13 mouse cellular contexts compared by ENCODE assay signal in genomic region chr5:151196603-151197272, GRCm38 (mm10). TPM values are rescaled to one million over a fixed set of nuclear protein-coding genes. Genes with fewer than 3 reads are reported as not detected.
A peak's percentile ranks its signal among the peaks of the same experiment; 100 is the strongest.
DNase-seq lines count a peak whose midpoint lies in the region; ATAC-seq and TF ChIP-seq lines count a peak whose summit lies in the region.
"Had no signal": no experiment of that assay in that cellular context is flagged by ENCODE, and none has a peak within 500 bp of the region (broad histone marks: within the 10 kb centered on the region; RNA-seq: fewer than 3 reads in every experiment).

No protein-coding gene starts in this region.

- no peak overlapping the region; the same call in 1 of the 2 replicates for H3K9ac ChIP-seq in hindbrain, embryonic 11.5 days (ENCODE audit: low read depth, low read length)
- H3K9ac ChIP-seq in hindbrain, embryonic 13.5 days: no peak overlapping the region
- H3K9ac ChIP-seq in stomach, embryonic 14.5 days (replicated peaks; ENCODE audit: low read depth, low read length): no peak overlapping the region
- no peak overlapping the region for H3K9ac ChIP-seq in kidney, embryonic 15.5 days
- H3K9ac ChIP-seq: embryonic facial prominence, embryonic 15.5 days; hindbrain, embryonic 15.5 days; midbrain, embryonic 15.5 days had no signal

- 58% methylated on average over 13 of the region's 13 CpGs for WGBS in hindbrain, embryonic 11.5 days
- WGBS in hindbrain, embryonic 13.5 days: 36% methylated on average over 13 of the region's 13 CpGs
- 21% methylated on average over 13 of the region's 13 CpGs for WGBS in stomach, embryonic 14.5 days
- 73% methylated on average over 13 of the region's 13 CpGs for WGBS in kidney, embryonic 15.5 days

- H3K27me3 ChIP-seq in hindbrain, embryonic 11.5 days (ENCODE audit: control insufficient read depth, insufficient read depth, low read length): no peaks in the 10 kb centered on the region
- 0 out of 2 replicates have a peak, but pooled peaks cover 2% of the 10 kb centered on the region for H3K27me3 ChIP-seq in hindbrain, embryonic 13.5 days
- H3K27me3 ChIP-seq in stomach, embryonic 14.5 days (ENCODE audit: control insufficient read depth, insufficient read depth, low read length): no peaks in the 10 kb centered on the region
- no peaks in the 10 kb centered on the region for H3K27me3 ChIP-seq in kidney, embryonic 15.5 days
- H3K27me3 ChIP-seq: embryonic facial prominence, embryonic 15.5 days; hindbrain, embryonic 15.5 days; midbrain, embryonic 15.5 days had no signal

- ATAC-seq in hindbrain, embryonic 11.5 days (ENCODE audit: low FRiP score): peak; percentile 45; the same call in 1 of the 2 replicates
- no peak for ATAC-seq in hindbrain, embryonic 13.5 days (ENCODE audit: low FRiP score)
- ATAC-seq in stomach, embryonic 14.5 days (ENCODE audit: insufficient number of reproducible peaks, insufficient read depth, low FRiP score, low read depth): peak; percentile 60; the same call in 1 of the 2 replicates
- no peak for ATAC-seq in kidney, embryonic 15.5 days (replicated peaks; ENCODE audit: low FRiP score)
- ATAC-seq: forebrain, embryonic 16.5 days; midbrain, embryonic 15.5 days had no signal

- TF ChIP-seq CTCF in brain, embryonic 14.5 days (IDR thresholded peaks at IDR 0.05; ENCODE audit: borderline replicate concordance, extremely low read depth, insufficient read depth, insufficient read length): no peak

- TF ChIP-seq POLR2A in brain, embryonic 14.5 days (IDR thresholded peaks at IDR 0.05; ENCODE audit: borderline replicate concordance, extremely low read depth, insufficient read depth, insufficient read length, poor library complexity, severe bottlenecking): no peak

- no peak overlapping the region for H3K4me2 ChIP-seq in hindbrain, embryonic 11.5 days (replicated peaks; ENCODE audit: low read depth, low read length)
- H3K4me2 ChIP-seq in hindbrain, embryonic 13.5 days: no peak overlapping the region
- no peak overlapping the region for H3K4me2 ChIP-seq in stomach, embryonic 14.5 days (replicated peaks; ENCODE audit: low read depth, low read length)
- no peak overlapping the region for H3K4me2 ChIP-seq in kidney, embryonic 15.5 days
- H3K4me2 ChIP-seq: embryonic facial prominence, embryonic 15.5 days; hindbrain, embryonic 15.5 days; midbrain, embryonic 15.5 days had no signal

- no peaks in the 10 kb centered on the region for H3K9me3 ChIP-seq in hindbrain, embryonic 11.5 days (ENCODE audit: control insufficient read depth, low read length)
- H3K9me3 ChIP-seq in hindbrain, embryonic 13.5 days: no peaks in the 10 kb centered on the region
- H3K9me3 ChIP-seq in stomach, embryonic 14.5 days (ENCODE audit: control insufficient read depth, low read depth, low read length): 0 out of 2 replicates have a peak, but pooled peaks cover 1% of the 10 kb centered on the region
- no peaks in the 10 kb centered on the region for H3K9me3 ChIP-seq in kidney, embryonic 15.5 days (replicated peaks)
- H3K9me3 ChIP-seq: embryonic facial prominence, embryonic 15.5 days; hindbrain, embryonic 15.5 days; midbrain, embryonic 15.5 days had no signal

- no peak overlapping the region for H3K4me3 ChIP-seq in hindbrain, embryonic 11.5 days (ENCODE audit: low read depth, low read length)
- no peak overlapping the region for H3K4me3 ChIP-seq in hindbrain, embryonic 13.5 days
- H3K4me3 ChIP-seq in stomach, embryonic 14.5 days (ENCODE audit: low read depth, low read length): no peak overlapping the region
- no peak overlapping the region for H3K4me3 ChIP-seq in kidney, embryonic 15.5 days (replicated peaks)
- H3K4me3 ChIP-seq: embryonic facial prominence, embryonic 15.5 days; hindbrain, embryonic 15.5 days; midbrain, embryonic 15.5 days had no signal

- DNase-seq in hindbrain, embryonic 11.5 days (ENCODE audit: low spot score): no peak
- peak; percentile 49 for DNase-seq in Muller cell, postnatal 12 days (ENCODE audit: inconsistent ontology term)
- DNase-seq in brain, embryonic 14.5 days (ENCODE audit: low read depth): peak; percentile 35
- DNase-seq in kidney, postnatal 14 days: no peak
- DNase-seq: cerebellum, postnatal 25 days; gastrocnemius, postnatal 25 days had no signal

- H3K4me1 ChIP-seq in hindbrain, embryonic 11.5 days (replicated peaks; ENCODE audit: control insufficient read depth, insufficient read depth, low read length): no peaks in the 10 kb centered on the region
- peaks cover 6% of the 10 kb centered on the region; the same call in 1 of the 2 replicates for H3K4me1 ChIP-seq in hindbrain, embryonic 13.5 days (replicated peaks)
- H3K4me1 ChIP-seq in stomach, embryonic 14.5 days (ENCODE audit: control insufficient read depth, insufficient read depth, low read length): peaks cover 20% of the 10 kb centered on the region
- peaks cover 7% of the 10 kb centered on the region; the same call in 1 of the 2 replicates for H3K4me1 ChIP-seq in kidney, embryonic 15.5 days
- H3K4me1 ChIP-seq: midbrain, embryonic 15.5 days had no signal

- no peaks in the 10 kb centered on the region for H3K36me3 ChIP-seq in hindbrain, embryonic 11.5 days (ENCODE audit: control insufficient read depth, insufficient read depth, low read length)
- H3K36me3 ChIP-seq in hindbrain, embryonic 13.5 days: no peaks in the 10 kb centered on the region
- H3K36me3 ChIP-seq in stomach, embryonic 14.5 days (ENCODE audit: control insufficient read depth, insufficient read depth, low read length): no peaks in the 10 kb centered on the region
- no peaks in the 10 kb centered on the region for H3K36me3 ChIP-seq in kidney, embryonic 15.5 days
- H3K36me3 ChIP-seq: embryonic facial prominence, embryonic 15.5 days; hindbrain, embryonic 15.5 days; midbrain, embryonic 15.5 days had no signal

- H3K27ac ChIP-seq in hindbrain, embryonic 11.5 days (ENCODE audit: low read depth, low read length): no peak overlapping the region
- no peak overlapping the region for H3K27ac ChIP-seq in hindbrain, embryonic 13.5 days
- H3K27ac ChIP-seq in stomach, embryonic 14.5 days (ENCODE audit: low read length): peak overlapping the region; percentile 55; the same call in 1 of the 2 replicates
- no peak overlapping the region for H3K27ac ChIP-seq in kidney, embryonic 15.5 days
- H3K27ac ChIP-seq: embryonic facial prominence, embryonic 15.5 days; hindbrain, embryonic 15.5 days; midbrain, embryonic 15.5 days had no signal

RNA-seq across cellular contexts. Expression of gene Stard13, which starts 36.9 kb away (rescaled TPM):
- polyA plus RNA-seq in hindbrain, embryonic 11.5 days (2014; fragmentation: Nextera tagmentation; extraction: Ambion mirVana): 4.1 and 4.3 TPM in 2 replicates
- 7.1 and 7.9 TPM in 2 replicates for polyA plus RNA-seq in hindbrain, embryonic 13.5 days (2015; fragmentation: Nextera tagmentation; extraction: Ambion mirVana)
- polyA plus RNA-seq in brain, embryonic 14.5 days (2012; rRNA removed): 3.1 and 6.6 TPM in 2 replicates
- polyA plus RNA-seq in stomach, embryonic 14.5 days (2014; fragmentation: Nextera tagmentation; extraction: Ambion mirVana): 14.1 and 18.9 TPM in 2 replicates
- polyA plus RNA-seq in kidney, embryonic 15.5 days (2015; fragmentation: Nextera tagmentation; extraction: Ambion mirVana): 10.6 and 11.3 TPM in 2 replicates

Comparison
In these comparisons a context has a peak if more than half of its experiments do, and no peak if none do; other contexts are left out.
1. ATAC-seq: peak in hindbrain, embryonic 11.5 days (single experiment) and stomach, embryonic 14.5 days (single experiment); none in hindbrain, embryonic 13.5 days (single experiment) and kidney, embryonic 15.5 days (single experiment).
2. DNase-seq: peak in Muller cell, postnatal 12 days (single experiment) and brain, embryonic 14.5 days (single experiment); none in hindbrain, embryonic 11.5 days (single experiment) and kidney, postnatal 14 days (single experiment).